Mouse (Mus musculus) CH12.LX (cell line): ENCODE data around the gene Rai14. TPM values are rescaled to one million over a fixed set of nuclear protein-coding genes. Genes with fewer than 3 reads are reported as not detected.

ENCODE experiments used
- DNase-seq: peaks from one replicate; pipeline ENCODE4 v3.0.0-alpha.2; 2013; ENCODE audit errors: extremely low read depth
- H3K27ac ChIP-seq: 2 replicates; pipeline ENCODE4 v1.5.1; 2012; ENCODE audit warnings: low read depth, mild to moderate bottlenecking, control low read depth, moderate library complexity; ENCODE audit not compliant: insufficient read depth
- H3K27me3 ChIP-seq: replicated peaks from 2 replicates; pipeline ENCODE3; 2012; ENCODE audit warnings: inconsistent platforms
- H3K36me3 ChIP-seq, 2 experiments: replicated peaks in 1 of 2; 2 replicates each; pipeline versions ENCODE3 to v1.6.1; 2012; ENCODE audit warnings: inconsistent platforms in 1 of 2, low read length in 1 of 2, mild to moderate bottlenecking in 1 of 2, mixed read lengths in 1 of 2, moderate library complexity in 1 of 2; ENCODE audit not compliant: control insufficient read depth in 1 of 2, insufficient read depth in 1 of 2
- H3K4me1 ChIP-seq, 2 experiments: 2 replicates each; pipeline ENCODE4 v1.6.1; 2012; ENCODE audit warnings: inconsistent platforms in 1 of 2, moderate library complexity in 1 of 2; ENCODE audit not compliant: insufficient read depth in 2 of 2, control insufficient read depth in 1 of 2
- H3K4me2 ChIP-seq: 2 replicates; pipeline ENCODE4 v1.6.1; 2012; ENCODE audit warnings: low read depth, mild to moderate bottlenecking, control low read depth; ENCODE audit not compliant: poor library complexity, insufficient read depth, severe bottlenecking
- H3K4me3 ChIP-seq, 3 experiments: fragments of 150-350 bp in 1 of 3; sonication (generic) in 1 of 3; replicated peaks in 1 of 3; 2 replicates each; pipeline versions ENCODE3 to v1.5.1; 2011 to 2012; ENCODE audit warnings: low read depth in 2 of 3, low read length in 2 of 3, mild to moderate bottlenecking in 2 of 3, moderate library complexity in 2 of 3, control low read depth in 1 of 3, improper control_type of control experiment in 1 of 3, inconsistent platforms in 1 of 3, mixed read lengths in 1 of 3; ENCODE audit not compliant: poor library complexity in 1 of 3
- H3K79me2 ChIP-seq: replicated peaks from 2 replicates; pipeline ENCODE4 v1.6.1; 2012; ENCODE audit warnings: mild to moderate bottlenecking, moderate library complexity; ENCODE audit not compliant: control insufficient read depth, poor library complexity, insufficient read depth, severe bottlenecking; ENCODE audit errors: extremely low read depth
- H3K9ac ChIP-seq: 2 replicates; pipeline ENCODE4 v1.6.1; 2012; ENCODE audit warnings: low read depth, mild to moderate bottlenecking, control low read depth, moderate library complexity; ENCODE audit not compliant: insufficient read depth
- H3K9me3 ChIP-seq: replicated peaks from 2 replicates; pipeline ENCODE3; 2012; ENCODE audit warnings: low read length, inconsistent platforms, mixed read lengths
- CTCF ChIP-seq, 2 experiments: IDR thresholded peaks in 1 of 2; conservative IDR thresholded peaks in 1 of 2; 2 replicates each; pipeline ENCODE4 v1.5.1; 2011 to 2012; ENCODE audit warnings: low read depth in 2 of 2, low read length in 2 of 2, improper control_type of control experiment in 1 of 2, inconsistent platforms in 1 of 2, mild to moderate bottlenecking in 1 of 2, moderate library complexity in 1 of 2
- ELF1 ChIP-seq: IDR thresholded peaks from 2 replicates; pipeline ENCODE4 v1.6.1; 2014; ENCODE audit warnings: low read depth, mild to moderate bottlenecking, inconsistent platforms, low read length, improper control_type of control experiment
- HCFC1 ChIP-seq: IDR thresholded peaks from 2 replicates; pipeline ENCODE4 v1.6.1; 2012; ENCODE audit warnings: low read depth, mild to moderate bottlenecking, inconsistent platforms, low read length, improper control_type of control experiment
- KAT2A ChIP-seq: IDR thresholded peaks from 2 replicates; pipeline ENCODE4 v1.6.1; 2012; ENCODE audit warnings: low read length, improper control_type of control experiment, inconsistent platforms; ENCODE audit not compliant: insufficient replicate concordance
- MAFK ChIP-seq: IDR thresholded peaks from 2 replicates; pipeline ENCODE4 v1.6.1; 2011; ENCODE audit warnings: low read length, improper control_type of control experiment; ENCODE audit not compliant: insufficient replicate concordance
- MAX ChIP-seq: IDR thresholded peaks from 2 replicates; pipeline ENCODE4 v1.6.1; 2011; ENCODE audit warnings: low read length, improper control_type of control experiment
- MAZ ChIP-seq: IDR thresholded peaks from 2 replicates; pipeline ENCODE4 v1.6.1; 2012; ENCODE audit warnings: low read depth, mild to moderate bottlenecking, inconsistent platforms, low read length, improper control_type of control experiment, moderate library complexity
- PAX5 ChIP-seq: IDR thresholded peaks from 2 replicates; pipeline ENCODE4 v1.6.1; 2012; ENCODE audit warnings: low read length, inconsistent platforms, mixed read lengths
- RAD21 ChIP-seq: IDR thresholded peaks from 2 replicates; pipeline ENCODE4 v1.6.1; 2011; ENCODE audit warnings: low read depth, mild to moderate bottlenecking, low read length, improper control_type of control experiment, moderate library complexity
- SIN3A ChIP-seq: IDR thresholded peaks from 2 replicates; pipeline ENCODE4 v1.6.1; 2012; ENCODE audit warnings: low read length, improper control_type of control experiment, inconsistent platforms
- SMC3 ChIP-seq: IDR thresholded peaks from 2 replicates; pipeline ENCODE4 v1.6.1; 2011; ENCODE audit warnings: low read depth, low read length, improper control_type of control experiment
- USF1 ChIP-seq: IDR thresholded peaks from 2 replicates; pipeline ENCODE4 v1.6.1; 2014; ENCODE audit warnings: low read depth, mild to moderate bottlenecking, inconsistent platforms, low read length, improper control_type of control experiment
- USF2 ChIP-seq: conservative IDR thresholded peaks from 2 replicates; pipeline ENCODE4 v1.6.1; 2011; ENCODE audit warnings: low read depth, low read length, improper control_type of control experiment
- ZNF384 ChIP-seq: IDR thresholded peaks from 2 replicates; pipeline ENCODE4 v1.6.1; 2012; ENCODE audit warnings: low read depth, low read length, improper control_type of control experiment, inconsistent platforms
- dilution Hi-C: fragments of 300-500 bp; cut with MboI; formaldehyde crosslinking; loops from 2 replicates; pipeline ENCODE4 v1.14.3; 2020; ENCODE audit warnings: low sequenced_read_pairs; ENCODE audit not compliant: extremely low pct_unique_long_range_greater_than_20kb, extremely low pct_ligation_motif_present
- in situ Hi-C: fragments of 300-500 bp; cut with MboI; formaldehyde crosslinking; loops from 3 replicates; pipeline ENCODE4 v1.14.3; 2019; ENCODE audit warnings: low sequenced_read_pairs, low pct_ligation_motif_present, low pct_unique_long_range_greater_than_20kb, mixed read lengths
- polyA plus RNA-seq: library from polyadenylated mRNA; unstranded; fragments of >175 nt; gene quantifications from 2 replicates; pipeline ENCODE4 v1.2.1, GENCODE M21; 2012; ENCODE audit warnings: low read depth; ENCODE audit not compliant: insufficient read length
- total RNA-seq, 2 experiments: library from RNA; depleted of rRNA; stranded (reverse); fragments of 300-350 nt in 1 of 2; fragments of >200 nt in 1 of 2; gene quantifications; 2 replicates each; pipeline ENCODE4 v1.2.3; 2012 to 2014

Rai14 gene
- total and polyA plus RNA-seq, 3 experiments = 7.5 to 14.1 (median 9.6) TPM

DNA sequence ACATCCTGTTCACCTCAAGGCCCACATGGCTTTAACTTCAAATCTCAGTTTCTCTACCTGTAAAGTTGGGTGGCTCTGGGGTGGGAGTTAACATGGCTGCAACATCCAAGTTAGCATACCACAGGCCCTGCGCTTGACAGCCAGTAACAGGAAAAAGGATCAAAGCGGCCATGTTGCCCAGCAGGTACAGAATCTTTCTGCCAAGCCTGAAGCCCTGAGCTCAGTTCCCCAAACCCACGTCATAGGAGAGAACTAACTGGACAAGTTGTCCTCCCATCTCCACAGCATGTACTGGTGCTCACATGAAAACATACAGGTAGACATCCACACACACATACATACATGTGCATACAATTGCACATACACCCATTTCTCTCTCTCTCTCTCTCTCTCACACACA lies 2.1 kb downstream of the Rai14 start:
- peaks cover 0 to 21% of the 10 kb centered on the region in 2 experiments for H3K36me3 ChIP-seq
- peaks cover 6 to 36% of the 10 kb centered on the region in 2 experiments; a peak in 3 of 4 replicates for H3K4me1 ChIP-seq
- no peaks in the 10 kb centered on the region for H3K27me3 ChIP-seq
- dilution Hi-C loops = no loop called here
- H3K27ac ChIP-seq = no peak overlapping the region
- no peak overlapping the region for H3K4me2 ChIP-seq
- H3K9ac ChIP-seq = no peak overlapping the region
- TF ChIP-seq PAX5 (no peak), KAT2A (no peak), USF2 (no peak), MAZ (no peak), MAFK (no peak)
- no peak for DNase-seq
- no peak overlapping the region for H3K4me3 ChIP-seq
- no peaks in the 10 kb centered on the region; the same call in 1 of the 2 replicates for H3K79me2 ChIP-seq
- in situ Hi-C loops = no loop called here
- H3K9me3 ChIP-seq = peaks cover 5% of the 10 kb centered on the region

DNA sequence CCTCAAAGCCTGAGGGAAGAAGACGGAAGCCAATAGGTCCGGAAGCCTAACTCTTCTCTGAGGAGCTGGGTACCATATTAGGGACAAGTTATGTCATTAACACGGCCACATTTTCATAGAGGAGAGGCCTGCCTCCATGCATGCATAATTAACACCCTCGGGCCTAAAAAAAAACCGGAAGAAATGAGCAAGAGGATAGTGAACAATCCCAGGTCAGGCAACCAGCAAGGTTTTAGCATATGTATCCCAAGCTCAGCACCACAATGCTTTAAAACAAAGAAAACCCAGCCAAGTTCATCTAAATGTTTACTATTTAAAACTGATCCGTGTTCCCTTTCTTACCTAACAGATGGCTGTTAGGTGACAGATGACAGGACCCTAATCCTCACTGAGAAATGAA lies 3.2 kb downstream of the Rai14 start:
- dilution Hi-C loops = no loop called here
- H3K4me2 ChIP-seq = no peak overlapping the region
- H3K9me3 ChIP-seq = no peaks in the 10 kb centered on the region
- H3K4me3 ChIP-seq = no peak overlapping the region
- no peak overlapping the region for H3K27ac ChIP-seq
- no peak for TF ChIP-seq HCFC1
- no peak for TF ChIP-seq USF2
- TF ChIP-seq ZNF384 = peak; percentile 66
- TF ChIP-seq KAT2A = no peak
- no peak overlapping the region for H3K9ac ChIP-seq
- peak; percentile 35 for DNase-seq
- in situ Hi-C loops = no loop called here
- H3K79me2 ChIP-seq = no peaks in the 10 kb centered on the region; the same call in 1 of the 2 replicates
- H3K4me1 ChIP-seq = peaks cover 6 to 36% of the 10 kb centered on the region in 2 experiments; a peak in 3 of 4 replicates
- H3K27me3 ChIP-seq = no peaks in the 10 kb centered on the region
- H3K36me3 ChIP-seq = peaks cover 0 to 28% of the 10 kb centered on the region in 2 experiments

DNA sequence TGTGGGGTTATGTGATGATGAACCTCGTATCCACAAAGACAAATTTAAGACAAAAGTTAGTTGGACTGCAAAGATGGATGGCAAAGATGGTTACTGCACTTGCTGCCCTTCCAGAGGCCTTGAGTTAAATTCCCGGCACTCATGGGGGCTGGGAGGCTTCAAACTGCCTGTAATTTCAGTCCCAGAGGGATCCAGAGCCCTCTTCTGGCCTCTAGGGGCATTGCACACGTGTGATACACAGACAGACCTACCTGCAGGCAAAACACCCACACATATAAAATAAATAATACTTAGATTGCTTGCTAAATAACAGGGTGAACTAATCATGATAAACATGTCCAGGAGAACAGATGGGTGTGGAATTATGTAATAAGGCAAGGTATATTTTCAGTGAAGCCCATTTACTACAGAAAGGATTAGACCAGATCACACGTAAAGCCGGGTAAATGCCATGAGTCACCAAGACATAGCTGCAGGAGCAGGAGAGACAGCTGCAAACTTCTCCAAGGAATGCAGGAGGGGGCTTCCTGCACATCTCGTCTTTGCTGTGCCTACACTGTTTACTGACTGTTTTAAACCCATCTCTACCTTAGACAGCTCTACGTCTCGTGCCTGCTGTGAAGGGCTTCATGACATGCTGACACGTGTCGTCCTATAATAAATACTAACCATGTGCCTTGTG lies 5.7 kb downstream of the Rai14 start:
- dilution Hi-C loops = no loop called here
- in situ Hi-C loops = no loop called here

More for the DNA sequence above, 5.7 kb downstream of the Rai14 start:
- no peak overlapping the region for H3K4me2 ChIP-seq
- no peaks in the 10 kb centered on the region for H3K9me3 ChIP-seq
- H3K79me2 ChIP-seq = no peaks in the 10 kb centered on the region; the same call in 1 of the 2 replicates
- peak; percentile 34 for DNase-seq
- no peaks in the 10 kb centered on the region for H3K27me3 ChIP-seq
- H3K27ac ChIP-seq = no peak overlapping the region
- no peak overlapping the region for H3K4me3 ChIP-seq
- peaks cover 0 to 35% of the 10 kb centered on the region in 2 experiments for H3K36me3 ChIP-seq
- peaks cover 5 to 34% of the 10 kb centered on the region in 2 experiments; a peak in 3 of 4 replicates for H3K4me1 ChIP-seq
- H3K9ac ChIP-seq = no peak overlapping the region
- TF ChIP-seq SMC3 (peak; percentile 38), SIN3A (no peak), MAX (no peak), CTCF (conservative IDR thresholded peaks at IDR 0.05 in 1 of 2, IDR thresholded peaks at IDR 0.05 in 1 of 2; ENCODE audit: low read depth in 2 of 2, low read length in 2 of 2) (peak; percentile 48 to 49; a peak in 3 of 4 replicates), ELF1 (no peak), USF1 (no peak), RAD21 (peak; percentile 41)
- TF ChIP-seq, all 38 proteins: peak for 3
